Mouse (Mus musculus): ENCODE data around the gene Wdr62. TPM values are rescaled to one million over a fixed set of nuclear protein-coding genes. Genes with fewer than 3 reads are reported as not detected.

Wdr62 gene
- polyA plus RNA-seq, 1 experiment, result 8.2 TPM

DNA sequence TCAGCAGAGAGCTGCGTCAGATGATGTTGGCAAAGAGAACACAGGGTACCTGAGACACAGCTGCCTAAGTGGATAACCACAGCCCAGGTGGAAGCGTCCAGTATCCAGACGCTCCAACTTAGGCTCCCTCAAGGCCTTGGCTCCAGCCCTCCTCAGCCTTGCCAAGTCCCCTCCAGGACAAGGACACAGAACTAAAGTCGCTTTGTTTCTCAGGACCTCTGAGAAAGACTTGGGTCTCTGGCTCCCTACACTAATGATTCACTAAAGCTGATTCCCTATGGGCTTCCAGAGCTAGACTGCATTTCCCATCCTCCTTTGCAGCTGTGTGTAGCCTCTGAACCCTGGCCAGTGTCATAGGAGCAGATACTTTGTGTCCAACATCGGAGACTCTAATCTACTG, 80.0 kb downstream of the Wdr62 start:
- TF ChIP-seq POLR2A (IDR thresholded peaks at IDR 0.05; ENCODE audit: low read depth, low read length) (no peak), CTCF (IDR thresholded peaks at IDR 0.05; ENCODE audit: borderline replicate concordance, insufficient read depth, low read length) (no peak)
- H3K27ac ChIP-seq (ENCODE audit: insufficient read depth, low read length), result no peak overlapping the region
- H3K4me1 ChIP-seq (ENCODE audit: control insufficient read depth, insufficient read depth, low read length), result peaks cover 4% of the 10 kb centered on the region
- H3K4me3 ChIP-seq (ENCODE audit: insufficient read depth, low read length), result no peak overlapping the region

DNA sequence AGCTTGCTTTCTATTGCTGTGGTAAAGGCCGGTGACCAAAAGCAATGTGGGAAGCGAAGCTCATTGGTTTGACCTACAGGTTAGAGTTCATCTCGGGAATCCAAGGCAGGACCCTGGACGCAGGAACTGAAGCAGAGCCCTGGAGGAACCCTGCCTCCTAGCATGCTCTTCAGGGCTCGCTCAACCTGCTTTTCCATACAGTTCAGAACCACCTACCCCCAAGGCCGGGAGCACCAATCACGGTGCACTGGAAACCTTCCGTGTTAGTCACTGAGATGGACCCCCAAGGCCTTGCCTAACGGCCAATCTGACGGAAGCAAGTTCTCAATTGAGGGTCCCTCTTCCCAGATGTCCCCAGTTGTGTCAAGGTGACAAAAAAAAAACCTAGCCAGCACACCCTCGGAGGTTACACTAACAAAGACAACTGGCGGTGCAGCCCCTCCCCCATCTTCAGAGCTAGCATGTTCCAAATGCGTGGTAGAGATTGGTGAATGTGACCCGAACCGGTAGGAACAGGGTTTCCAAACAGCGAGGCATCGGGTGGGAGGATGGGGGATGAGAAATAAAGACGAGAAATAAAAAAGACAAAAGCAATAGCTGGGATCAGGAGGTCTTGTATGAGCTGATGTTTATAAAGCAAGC, 80.6 kb downstream of the Wdr62 start:
- Histone ChIP-seq H3K27ac (ENCODE audit: insufficient read depth, low read length) (no peak overlapping the region), H3K4me3 (ENCODE audit: insufficient read depth, low read length) (no peak overlapping the region), H3K4me1 (ENCODE audit: control insufficient read depth, insufficient read depth, low read length) (peaks cover 4% of the 10 kb centered on the region)
- TF ChIP-seq POLR2A (IDR thresholded peaks at IDR 0.05; ENCODE audit: low read depth, low read length) (no peak), CTCF (IDR thresholded peaks at IDR 0.05; ENCODE audit: borderline replicate concordance, insufficient read depth, low read length) (no peak)

DNA sequence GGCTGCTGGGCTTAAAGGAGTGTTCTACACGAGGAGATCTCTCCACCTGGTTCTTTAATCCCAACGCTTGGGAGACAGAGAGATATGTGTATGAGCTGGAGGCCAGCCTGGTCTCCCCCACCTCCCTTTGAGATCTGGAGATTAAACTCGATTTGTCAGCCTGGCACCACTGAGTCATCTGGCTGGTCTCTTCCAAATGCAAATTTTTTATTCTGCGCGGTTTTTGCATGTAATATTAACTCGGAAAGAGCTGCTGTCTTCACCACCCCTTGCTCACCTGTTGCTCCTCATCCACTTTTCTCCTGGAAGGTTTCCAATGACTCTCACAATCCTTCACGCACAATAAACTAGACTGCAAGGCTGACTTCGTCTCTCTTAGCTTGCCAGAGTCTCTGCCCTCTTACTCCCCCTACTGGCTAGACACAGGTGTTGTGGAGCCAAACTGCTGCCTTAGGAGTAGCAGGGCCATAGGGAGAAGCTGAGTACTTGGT, 81.7 kb downstream of the Wdr62 start, which contains the start of gene Capns1:
TSS of gene Capns1 (minus strand) at position 331 of the 491 bp plus-strand sequence.
- H3K4me1 ChIP-seq (ENCODE audit: control insufficient read depth, insufficient read depth, low read length), result peaks cover 4% of the 10 kb centered on the region
- no peak within 1 kb of the TSS for H3K4me3 ChIP-seq (ENCODE audit: insufficient read depth, low read length)
- H3K27ac ChIP-seq (ENCODE audit: insufficient read depth, low read length), result no peak within 1 kb of the TSS
- TF ChIP-seq CTCF (IDR thresholded peaks at IDR 0.05; ENCODE audit: borderline replicate concordance, insufficient read depth, low read length) (peak; percentile 79; the same call in 1 of the 2 replicates), POLR2A (IDR thresholded peaks at IDR 0.05; ENCODE audit: low read depth, low read length) (no peak)

DNA sequence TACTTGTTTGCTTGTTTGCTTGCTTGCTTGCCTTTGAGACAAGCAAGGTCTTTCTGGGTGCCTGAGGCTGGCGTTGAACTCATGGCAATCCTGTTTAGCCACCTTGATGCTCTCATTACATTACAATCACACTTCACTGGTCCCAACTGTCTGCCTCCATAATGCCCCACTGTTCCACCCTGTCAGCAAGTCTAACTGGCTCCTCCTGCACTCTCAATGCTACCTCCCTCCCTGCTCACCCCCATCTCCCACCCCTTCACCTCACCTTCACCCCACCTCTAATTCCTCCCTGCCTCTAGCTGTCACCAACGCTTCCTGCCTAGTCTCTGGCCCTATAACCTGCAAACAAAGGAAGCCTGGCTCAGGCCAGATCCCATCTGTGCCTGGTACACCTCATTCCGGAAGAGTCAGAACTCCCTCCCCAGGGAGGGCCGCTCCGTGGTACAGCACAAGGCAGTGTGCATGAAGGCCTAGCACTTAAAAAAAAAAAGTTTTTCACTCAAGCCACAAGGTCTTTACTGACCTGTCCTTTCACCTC, 82.6 kb downstream of the Wdr62 start:
- no peak for TF ChIP-seq POLR2A (IDR thresholded peaks at IDR 0.05; ENCODE audit: low read depth, low read length)
- TF ChIP-seq CTCF (IDR thresholded peaks at IDR 0.05; ENCODE audit: borderline replicate concordance, insufficient read depth, low read length), result no peak
- no peak overlapping the region for H3K27ac ChIP-seq (ENCODE audit: insufficient read depth, low read length)
- H3K4me1 ChIP-seq (ENCODE audit: control insufficient read depth, insufficient read depth, low read length), result peaks cover 4% of the 10 kb centered on the region
- H3K4me3 ChIP-seq (ENCODE audit: insufficient read depth, low read length), result no peak overlapping the region

DNA sequence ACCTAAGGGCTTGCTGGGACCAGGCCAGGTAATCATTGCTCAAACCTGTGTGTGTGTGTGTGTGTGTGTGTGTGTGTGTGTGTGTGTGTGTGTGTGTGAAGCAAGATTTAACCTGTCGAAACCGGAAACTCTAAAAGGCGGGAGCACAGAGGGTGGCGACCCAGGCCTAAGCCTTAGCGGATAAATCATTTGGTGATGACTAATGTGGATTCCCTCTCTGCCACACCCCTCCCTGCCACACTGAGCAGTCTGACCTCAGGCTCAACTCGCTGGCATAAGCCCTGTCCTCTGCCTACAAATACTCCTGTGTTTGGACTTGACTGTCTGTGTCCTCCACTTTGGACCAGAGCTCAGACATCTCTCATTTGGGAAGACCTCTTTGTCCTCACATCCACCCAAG, 84.0 kb downstream of the Wdr62 start:
- TF ChIP-seq CTCF (IDR thresholded peaks at IDR 0.05; ENCODE audit: borderline replicate concordance, insufficient read depth, low read length) (no peak), POLR2A (IDR thresholded peaks at IDR 0.05; ENCODE audit: low read depth, low read length) (no peak)
- H3K27ac ChIP-seq (ENCODE audit: insufficient read depth, low read length), result no peak overlapping the region
- H3K4me1 ChIP-seq (ENCODE audit: control insufficient read depth, insufficient read depth, low read length), result peaks cover 4% of the 10 kb centered on the region
- H3K4me3 ChIP-seq (ENCODE audit: insufficient read depth, low read length), result no peak overlapping the region

DNA sequence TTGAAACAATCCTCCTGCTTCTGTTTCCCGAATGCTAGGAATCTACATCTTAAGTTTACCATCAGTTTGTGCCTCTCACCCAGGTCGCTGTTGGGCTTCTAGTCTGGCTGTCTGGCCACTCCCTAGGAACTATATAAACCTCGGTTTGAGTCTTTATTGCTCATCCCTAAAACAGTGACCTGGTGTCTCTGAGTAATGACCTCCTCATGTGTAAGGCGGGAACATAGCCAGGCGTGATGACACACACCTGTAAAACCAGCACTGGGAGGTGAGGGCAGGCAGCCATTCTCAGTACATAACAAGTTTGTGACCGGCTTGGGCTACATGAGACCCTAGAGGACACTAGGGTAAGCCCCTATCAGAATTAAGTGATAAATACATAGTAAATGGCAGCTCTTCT, 84.8 kb downstream of the Wdr62 start:
- no peak overlapping the region for H3K4me3 ChIP-seq (ENCODE audit: insufficient read depth, low read length)
- H3K27ac ChIP-seq (ENCODE audit: insufficient read depth, low read length), result peak overlapping the region; percentile 9; the same call in 1 of the 2 replicates
- H3K4me1 ChIP-seq (ENCODE audit: control insufficient read depth, insufficient read depth, low read length), result peaks cover 4% of the 10 kb centered on the region
- TF ChIP-seq POLR2A (IDR thresholded peaks at IDR 0.05; ENCODE audit: low read depth, low read length), result no peak
- no peak for TF ChIP-seq CTCF (IDR thresholded peaks at IDR 0.05; ENCODE audit: borderline replicate concordance, insufficient read depth, low read length)

DNA sequence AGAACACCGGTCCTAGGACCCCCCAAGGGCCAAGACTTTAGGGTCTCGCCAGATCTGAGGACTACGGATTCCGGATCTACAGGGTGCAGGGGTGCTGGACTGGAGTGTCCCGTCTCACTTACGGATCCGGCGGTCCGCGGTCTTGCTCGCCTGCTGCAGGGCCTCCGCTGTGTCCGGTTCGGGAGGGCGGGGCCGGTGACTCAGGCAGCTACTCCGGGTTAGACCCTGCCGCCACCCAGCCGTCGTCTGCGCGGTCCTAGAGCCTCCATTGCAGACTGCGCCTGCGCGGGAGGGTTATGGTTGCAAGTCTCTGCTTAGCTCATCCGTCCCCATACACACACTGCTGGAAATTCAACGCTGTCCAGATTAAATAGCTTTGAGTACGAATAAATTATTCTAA, 85.3 kb downstream of the Wdr62 start:
- Histone ChIP-seq H3K4me1 (ENCODE audit: control insufficient read depth, insufficient read depth, low read length) (peaks cover 4% of the 10 kb centered on the region), H3K27ac (ENCODE audit: insufficient read depth, low read length) (peak overlapping the region; percentile 92), H3K4me3 (ENCODE audit: insufficient read depth, low read length) (peak overlapping the region; percentile 94)
- TF ChIP-seq POLR2A (IDR thresholded peaks at IDR 0.05; ENCODE audit: low read depth, low read length), result peak; percentile 96
- no peak for TF ChIP-seq CTCF (IDR thresholded peaks at IDR 0.05; ENCODE audit: borderline replicate concordance, insufficient read depth, low read length)

DNA sequence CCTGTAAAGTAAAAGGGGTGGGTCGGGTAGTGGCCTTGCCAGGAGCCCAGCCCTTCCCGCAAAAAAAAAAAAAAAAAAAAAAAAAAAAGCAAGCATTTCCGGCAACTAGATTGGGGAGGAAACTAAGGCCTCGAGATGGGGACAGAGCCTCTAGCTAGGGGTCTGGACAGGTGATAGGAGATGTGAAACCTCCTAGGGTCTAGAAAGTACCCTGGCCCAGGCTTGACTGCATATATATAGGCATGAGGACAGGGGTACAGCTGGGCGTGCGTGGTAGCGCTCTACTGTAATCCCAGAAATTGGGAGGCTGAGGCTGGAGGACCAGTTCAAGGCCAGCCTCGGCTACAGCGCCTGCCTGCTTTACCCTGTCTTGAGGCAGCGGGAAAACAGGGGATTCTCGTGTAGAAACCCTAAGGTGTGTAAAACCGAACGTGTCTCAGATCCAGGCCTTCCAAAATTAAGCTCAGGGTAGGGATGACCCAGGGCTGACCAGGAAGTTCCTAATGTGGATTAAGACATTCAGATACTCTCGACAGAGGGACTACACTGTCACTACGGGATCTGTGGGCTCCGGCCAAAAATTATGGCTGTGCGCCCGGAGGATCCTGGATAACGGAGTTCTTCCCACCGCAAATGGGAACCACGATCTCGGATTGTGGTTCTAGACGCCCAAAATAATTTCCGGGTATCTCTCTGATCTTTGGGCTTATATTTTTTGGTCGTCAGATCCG, 86.0 kb downstream of the Wdr62 start:
- H3K27ac ChIP-seq (ENCODE audit: insufficient read depth, low read length), result peak overlapping the region; percentile 92
- peaks cover 4% of the 10 kb centered on the region for H3K4me1 ChIP-seq (ENCODE audit: control insufficient read depth, insufficient read depth, low read length)
- H3K4me3 ChIP-seq (ENCODE audit: insufficient read depth, low read length), result peak overlapping the region; percentile 94
- no peak for TF ChIP-seq CTCF (IDR thresholded peaks at IDR 0.05; ENCODE audit: borderline replicate concordance, insufficient read depth, low read length)
- peak; percentile 30; the same call in 1 of the 2 replicates for TF ChIP-seq POLR2A (IDR thresholded peaks at IDR 0.05; ENCODE audit: low read depth, low read length)

DNA sequence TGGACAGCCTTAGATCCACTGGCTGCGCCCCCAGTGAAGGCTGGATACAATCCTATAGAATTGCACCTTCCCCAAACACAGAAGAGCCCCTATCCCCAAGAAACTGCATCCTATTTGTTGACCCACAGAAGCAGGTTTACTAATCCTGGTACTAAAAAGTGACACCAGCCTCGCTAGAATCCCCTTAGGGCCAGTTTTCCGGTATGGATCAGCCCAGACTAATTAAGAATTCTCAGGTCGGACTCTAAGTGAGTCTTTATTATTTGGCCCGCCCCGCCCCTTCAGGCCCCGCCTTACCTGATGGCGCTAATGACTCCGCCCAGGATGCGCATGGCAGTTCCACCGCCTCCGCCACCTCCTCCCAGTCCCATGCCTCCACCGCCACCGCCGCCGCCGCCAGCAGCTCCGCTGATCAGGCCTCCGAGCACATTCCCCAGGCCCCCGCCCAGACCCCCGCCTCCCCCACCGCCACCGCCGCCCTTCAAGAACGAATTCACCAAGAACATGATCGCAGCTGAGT, 86.6 kb downstream of the Wdr62 start:
- TF ChIP-seq POLR2A (IDR thresholded peaks at IDR 0.05; ENCODE audit: low read depth, low read length), result peak; percentile 46; the same call in 1 of the 2 replicates
- TF ChIP-seq CTCF (IDR thresholded peaks at IDR 0.05; ENCODE audit: borderline replicate concordance, insufficient read depth, low read length), result no peak
- Histone ChIP-seq H3K4me1 (ENCODE audit: control insufficient read depth, insufficient read depth, low read length) (peaks cover 4% of the 10 kb centered on the region), H3K4me3 (ENCODE audit: insufficient read depth, low read length) (peak overlapping the region; percentile 94), H3K27ac (ENCODE audit: insufficient read depth, low read length) (no peak overlapping the region)

Data from embryonic fibroblast, embryonic 13.5 days (primary cell).